Mouse (Mus musculus) adrenal gland, postnatal 4 days (tissue): ENCODE measurements at regions not wholly inside any gene's neighbourhood (a gene's known extent, or its start where the extent isn't known, plus 50 kb on each side); places are given as distances from the start of the nearest gene placed in this dataset.

Source experiments
- DNase-seq, 2 experiments: peaks; one replicate each; pipeline ENCODE4 v3.0.0; 2021 to 2022; ENCODE audit warnings: low spot score in 2 of 2, mixed read lengths in 2 of 2

- DNase-seq = no peak
These were observed 322.4 kb upstream of the Pard3b start for GRCm38 (mm10) chr1:61316261-61316660.

GRCm38 (mm10) chr1:61316736-61317135 lies 321.9 kb upstream of the Pard3b start:
- DNase-seq = no peak

- DNase-seq = no peak
These were observed 320.6 kb upstream of the Pard3b start for GRCm38 (mm10) chr1:61318042-61318441.

- DNase-seq = no peak
These were observed 317.0 kb upstream of the Pard3b start for GRCm38 (mm10) chr1:61321513-61322145.

GRCm38 (mm10) chr1:61331456-61331855 lies 307.2 kb upstream of the Pard3b start:
- DNase-seq = no peak

GRCm38 (mm10) chr1:61331906-61332305 lies 306.7 kb upstream of the Pard3b start:
- DNase-seq = no peak

- no peak for DNase-seq
These were observed 302.3 kb upstream of the Pard3b start for GRCm38 (mm10) chr1:61336367-61336766.

- no peak for DNase-seq
These were observed 285.7 kb upstream of the Pard3b start for GRCm38 (mm10) chr1:61352921-61353320.

GRCm38 (mm10) chr1:61353481-61353880 lies 285.1 kb upstream of the Pard3b start:
- no peak for DNase-seq

- no peak for DNase-seq
These were observed 283.4 kb upstream of the Pard3b start for GRCm38 (mm10) chr1:61355241-61355640.

GRCm38 (mm10) chr1:61359011-61359930 lies 279.4 kb upstream of the Pard3b start:
- DNase-seq = no peak

GRCm38 (mm10) chr1:61372581-61372980 lies 266.0 kb upstream of the Pard3b start:
- no peak for DNase-seq

GRCm38 (mm10) chr1:61373661-61374491 lies 264.7 kb upstream of the Pard3b start:
- DNase-seq = no peak

- no peak for DNase-seq
These were observed 262.2 kb upstream of the Pard3b start for GRCm38 (mm10) chr1:61376417-61376816.

- peak; percentile 39 to 41 for DNase-seq
These were observed 261.6 kb upstream of the Pard3b start for GRCm38 (mm10) chr1:61377070-61377469.

GRCm38 (mm10) chr1:61378240-61378639 lies 260.4 kb upstream of the Pard3b start:
- DNase-seq = no peak

GRCm38 (mm10) chr1:61379771-61380517 lies 258.7 kb upstream of the Pard3b start:
- DNase-seq = no peak

GRCm38 (mm10) chr1:61387587-61387986 lies 251.0 kb upstream of the Pard3b start:
- no peak for DNase-seq

GRCm38 (mm10) chr1:61397796-61398195 lies 240.8 kb upstream of the Pard3b start:
- DNase-seq = no peak

GRCm38 (mm10) chr1:61402339-61402738 lies 236.3 kb upstream of the Pard3b start:
- DNase-seq = no peak

- no peak for DNase-seq
These were observed 231.4 kb upstream of the Pard3b start for GRCm38 (mm10) chr1:61407201-61407600.
